Mouse (Mus musculus) liver, embryonic 13.5 days (tissue): ENCODE measurements around the gene Hic2. TPM values are rescaled to one million over a fixed set of nuclear protein-coding genes. Genes with fewer than 3 reads are reported as not detected.
"Not testable (repeated sequence)": the region's sequence is repeated elsewhere in the genome, so short reads cannot be mapped to it uniquely, and the experiment has no call there.

Source experiments
- ATAC-seq: fragments of 200-750 bp; cut with Nextera tagmentation; 2 replicates; pipeline ENCODE4 v1.8.0; 2017; ENCODE audit warnings: low read depth, mild to moderate bottlenecking, moderate number of reproducible peaks, moderate library complexity
- DNase-seq: peaks from one replicate; pipeline ENCODE4 v3.0.0; 2022
- H3K27ac ChIP-seq: fragments of 300-500 bp; sonication (generic); 2 replicates; pipeline ENCODE4 v1.5.1; 2015; ENCODE audit warnings: moderate library complexity, mild to moderate bottlenecking, inconsistent platforms
- H3K27me3 ChIP-seq: fragments of 300-500 bp; sonication (generic); 2 replicates; pipeline ENCODE4 v1.6.1; 2015; ENCODE audit warnings: mild to moderate bottlenecking, inconsistent platforms
- H3K36me3 ChIP-seq: fragments of 300-500 bp; sonication (generic); 2 replicates; pipeline ENCODE4 v1.6.1; 2015; ENCODE audit warnings: mild to moderate bottlenecking, inconsistent platforms
- H3K4me1 ChIP-seq: fragments of 300-500 bp; sonication (generic); replicated peaks from 2 replicates; pipeline ENCODE4 v1.6.1; 2015; ENCODE audit warnings: inconsistent platforms
- H3K4me2 ChIP-seq: fragments of 300-500 bp; sonication (generic); 2 replicates; pipeline ENCODE4 v1.6.1; 2015; ENCODE audit warnings: inconsistent platforms, mild to moderate bottlenecking, moderate library complexity
- H3K4me3 ChIP-seq: fragments of 300-500 bp; sonication (generic); replicated peaks from 2 replicates; pipeline ENCODE4 v1.5.1; 2015; ENCODE audit warnings: mild to moderate bottlenecking, inconsistent platforms
- H3K9ac ChIP-seq: fragments of 300-500 bp; sonication (generic); 2 replicates; pipeline ENCODE4 v1.6.1; 2015; ENCODE audit warnings: mild to moderate bottlenecking, inconsistent platforms
- H3K9me3 ChIP-seq: fragments of 300-500 bp; sonication (generic); replicated peaks from 2 replicates; pipeline ENCODE4 v1.6.1; 2016; ENCODE audit warnings: inconsistent platforms
- WGBS: fragments of 180-500 bp; shearing (Covaris S2); methylation state at CpG from one replicate; pipeline ENCODE4 v1.1.7; 2015; ENCODE audit not compliant: insufficient replicate concordance; 5-methylcytosine and 5-hydroxymethylcytosine counted together
- polyA plus RNA-seq: library from polyadenylated mRNA; unstranded; fragments of >200 nt; fragmentation: Nextera tagmentation; extraction: Ambion mirVana; gene quantifications from 2 replicates; pipeline ENCODE4 v1.2.1, GENCODE M21; 2015

The Hic2 gene
- polyA plus RNA-seq, 1 experiment from 2014 or later = 2.9 TPM

- DNase-seq = no peak
- peak; percentile 39; the same call in 1 of the 2 replicates for ATAC-seq
- Histone ChIP-seq H3K4me2 (peak overlapping the region; percentile 99), H3K27me3 (peaks cover 54% of the 10 kb centered on the region), H3K4me3 (peak overlapping the region; percentile 71), H3K9ac (peak overlapping the region; percentile 73), H3K27ac (no peak overlapping the region), H3K36me3 (no peaks in the 10 kb centered on the region), H3K4me1 (peaks cover 26% of the 10 kb centered on the region), H3K9me3 (no peaks in the 10 kb centered on the region)
- WGBS = 1% methylated on average over 37 of the region's 37 CpGs
Measured at GRCm38 (mm10) chr16:17209404-17209960, 23.9 kb upstream of the Hic2 start.

- Histone ChIP-seq H3K4me3 (peak overlapping the region; percentile 71), H3K4me1 (peaks cover 26% of the 10 kb centered on the region), H3K27me3 (peaks cover 54% of the 10 kb centered on the region), H3K9ac (peak overlapping the region; percentile 73), H3K27ac (no peak overlapping the region), H3K4me2 (peak overlapping the region; percentile 99), H3K9me3 (no peaks in the 10 kb centered on the region), H3K36me3 (no peaks in the 10 kb centered on the region)
- peak; percentile 81 for ATAC-seq
- WGBS = 11% methylated on average over 48 of the region's 48 CpGs
- DNase-seq = peak; percentile 86
Measured at GRCm38 (mm10) chr16:17209981-17210838, 23.2 kb upstream of the Hic2 start.

GRCm38 (mm10) chr16:17216934-17217633, 16.3 kb upstream of the Hic2 start:
- H3K4me3 ChIP-seq = no peak overlapping the region
- peaks cover 20% of the 10 kb centered on the region for H3K4me1 ChIP-seq
- H3K9ac ChIP-seq = no peak overlapping the region
- no peaks in the 10 kb centered on the region for H3K36me3 ChIP-seq
- DNase-seq = no peak
- ATAC-seq = no peak
- no peak overlapping the region for H3K4me2 ChIP-seq
- H3K27me3 ChIP-seq = 0 out of 2 replicates have a peak, but pooled peaks cover 1% of the 10 kb centered on the region
- no peaks in the 10 kb centered on the region for H3K9me3 ChIP-seq
- H3K27ac ChIP-seq = no peak overlapping the region
- WGBS = 50% methylated on average over 8 of the region's 8 CpGs

GRCm38 (mm10) chr16:17220127-17220733, 13.1 kb upstream of the Hic2 start:
- ATAC-seq (no peak), DNase-seq (peak; percentile 56)
- Histone ChIP-seq H3K4me1 (peaks cover 24% of the 10 kb centered on the region), H3K27me3 (no peaks in the 10 kb centered on the region), H3K36me3 (no peaks in the 10 kb centered on the region), H3K27ac (0 out of 2 replicates have a peak overlapping the region, but pooled peaks have one; percentile 9), H3K4me2 (peak overlapping the region; percentile 16), H3K9me3 (no peaks in the 10 kb centered on the region), H3K9ac (0 out of 2 replicates have a peak overlapping the region, but pooled peaks have one; percentile 13), H3K4me3 (no peak overlapping the region)
- WGBS = 16% methylated on average over 7 of the region's 7 CpGs

- Histone ChIP-seq H3K4me1 (peaks cover 21% of the 10 kb centered on the region), H3K4me3 (no peak overlapping the region), H3K27me3 (no peaks in the 10 kb centered on the region), H3K36me3 (no peaks in the 10 kb centered on the region), H3K4me2 (no peak overlapping the region), H3K9me3 (no peaks in the 10 kb centered on the region), H3K27ac (no peak overlapping the region), H3K9ac (no peak overlapping the region)
- DNase-seq (peak; percentile 86), ATAC-seq (peak; percentile 100)
- WGBS = 29% methylated on average over 25 of the region's 25 CpGs
Measured at GRCm38 (mm10) chr16:17222197-17222596, 11.2 kb upstream of the Hic2 start.

- no peak overlapping the region for H3K4me3 ChIP-seq
- 78% methylated on average over 5 of the region's 5 CpGs for WGBS
- H3K27ac ChIP-seq = no peak overlapping the region
- H3K27me3 ChIP-seq = peaks cover 10% of the 10 kb centered on the region; the same call in 1 of the 2 replicates
- H3K36me3 ChIP-seq = no peaks in the 10 kb centered on the region
- ATAC-seq = no peak
- no peak overlapping the region for H3K9ac ChIP-seq
- H3K4me1 ChIP-seq = peaks cover 10% of the 10 kb centered on the region
- no peak for DNase-seq
- H3K9me3 ChIP-seq = no peaks in the 10 kb centered on the region
- H3K4me2 ChIP-seq = no peak overlapping the region
Measured at GRCm38 (mm10) chr16:17225584-17225983, 7.8 kb upstream of the Hic2 start.

- Histone ChIP-seq H3K27ac (no peak overlapping the region), H3K27me3 (peaks cover 10% of the 10 kb centered on the region; the same call in 1 of the 2 replicates), H3K36me3 (no peaks in the 10 kb centered on the region), H3K4me2 (no peak overlapping the region), H3K9ac (no peak overlapping the region), H3K9me3 (no peaks in the 10 kb centered on the region), H3K4me3 (no peak overlapping the region), H3K4me1 (peaks cover 3% of the 10 kb centered on the region; the same call in 1 of the 2 replicates)
- ATAC-seq (no peak), DNase-seq (no peak)
Measured at GRCm38 (mm10) chr16:17226496-17226895, 6.9 kb upstream of the Hic2 start.

GRCm38 (mm10) chr16:17231523-17231922, 1.8 kb upstream of the Hic2 start:
- WGBS = 72% methylated on average over 2 of the region's 2 CpGs
- not testable (repeated sequence) for H3K4me3 ChIP-seq, H3K27ac ChIP-seq, DNase-seq, H3K36me3 ChIP-seq, ATAC-seq, H3K9me3 ChIP-seq, H3K4me2 ChIP-seq, H3K9ac ChIP-seq
- H3K4me1 ChIP-seq = peaks cover 38% of the 10 kb centered on the region
- peaks cover 10% of the 10 kb centered on the region; the same call in 1 of the 2 replicates for H3K27me3 ChIP-seq

GRCm38 (mm10) chr16:17233702-17234498, 528 bp downstream of the Hic2 start:
- Histone ChIP-seq H3K27ac (peak overlapping the region; percentile 77), H3K9me3 (no peaks in the 10 kb centered on the region), H3K9ac (peak overlapping the region; percentile 92), H3K4me1 (peaks cover 61% of the 10 kb centered on the region), H3K4me3 (peak overlapping the region; percentile 92), H3K36me3 (no peaks in the 10 kb centered on the region), H3K27me3 (peaks cover 10% of the 10 kb centered on the region; the same call in 1 of the 2 replicates), H3K4me2 (peak overlapping the region; percentile 98)
- under 1% methylated on average over 62 of the region's 62 CpGs for WGBS
- ATAC-seq (peak; percentile 13), DNase-seq (peak; percentile 29)

GRCm38 (mm10) chr16:17234499-17234895, 1.1 kb downstream of the Hic2 start:
- WGBS = 2% methylated on average over 12 of the region's 12 CpGs
- Histone ChIP-seq H3K36me3 (no peaks in the 10 kb centered on the region), H3K9ac (peak overlapping the region; percentile 92), H3K9me3 (no peaks in the 10 kb centered on the region), H3K4me3 (peak overlapping the region; percentile 92), H3K4me2 (peak overlapping the region; percentile 98), H3K27me3 (peaks cover 4% of the 10 kb centered on the region; the same call in 1 of the 2 replicates), H3K4me1 (peaks cover 67% of the 10 kb centered on the region), H3K27ac (peak overlapping the region; percentile 77; the same call in 1 of the 2 replicates)
- ATAC-seq (no peak), DNase-seq (peak; percentile 40)
